Mouse (Mus musculus) forebrain, embryonic 15.5 days (tissue): Measurements from ENCODE around the gene S1pr1. TPM values are rescaled to one million over a fixed set of nuclear protein-coding genes. Genes with fewer than 3 reads are reported as not detected.

Source experiments
- ATAC-seq: fragments of 200-750 bp; cut with Nextera tagmentation; replicated peaks from 2 replicates; pipeline ENCODE4 v1.8.0; 2017; ENCODE audit warnings: mild to moderate bottlenecking, moderate TSS enrichment, moderate library complexity
- H3K27ac ChIP-seq: fragments of 300-500 bp; sonication (generic); replicated peaks from 2 replicates; pipeline ENCODE4 v1.5.1; 2015; ENCODE audit warnings: mild to moderate bottlenecking, inconsistent platforms
- H3K27me3 ChIP-seq: fragments of 300-500 bp; sonication (generic); 2 replicates; pipeline ENCODE4 v1.6.1; 2015; ENCODE audit warnings: inconsistent platforms
- H3K36me3 ChIP-seq: fragments of 300-500 bp; sonication (generic); 2 replicates; pipeline ENCODE4 v1.6.1; 2015; ENCODE audit warnings: mild to moderate bottlenecking, inconsistent platforms
- H3K4me1 ChIP-seq: fragments of 300-500 bp; sonication (generic); 2 replicates; pipeline ENCODE4 v1.6.1; 2015; ENCODE audit warnings: inconsistent platforms
- H3K4me2 ChIP-seq: fragments of 300-500 bp; sonication (generic); replicated peaks from 2 replicates; pipeline ENCODE4 v1.6.1; 2015; ENCODE audit warnings: mild to moderate bottlenecking, inconsistent platforms
- H3K4me3 ChIP-seq: fragments of 300-500 bp; sonication (generic); 2 replicates; pipeline ENCODE4 v1.5.1; 2015; ENCODE audit warnings: mild to moderate bottlenecking, inconsistent platforms
- H3K9ac ChIP-seq: fragments of 300-500 bp; sonication (generic); replicated peaks from 2 replicates; pipeline ENCODE4 v1.6.1; 2015; ENCODE audit warnings: mild to moderate bottlenecking, inconsistent platforms
- H3K9me3 ChIP-seq: fragments of 300-500 bp; sonication (generic); 2 replicates; pipeline ENCODE4 v1.6.1; 2016; ENCODE audit warnings: inconsistent platforms
- WGBS: fragments of 180-500 bp; shearing (Covaris S2); methylation state at CpG from one replicate; pipeline ENCODE4 v1.1.7; 2015; ENCODE audit warnings: mixed read lengths; 5-methylcytosine and 5-hydroxymethylcytosine counted together
- polyA plus RNA-seq: library from polyadenylated mRNA; unstranded; fragments of >200 nt; fragmentation: Nextera tagmentation; extraction: Ambion mirVana; gene quantifications from 2 replicates; pipeline ENCODE4 v1.2.1, GENCODE M21; 2015

S1pr1 gene
- polyA plus RNA-seq, 1 experiment from 2014 or later: 29.3 TPM

DNA sequence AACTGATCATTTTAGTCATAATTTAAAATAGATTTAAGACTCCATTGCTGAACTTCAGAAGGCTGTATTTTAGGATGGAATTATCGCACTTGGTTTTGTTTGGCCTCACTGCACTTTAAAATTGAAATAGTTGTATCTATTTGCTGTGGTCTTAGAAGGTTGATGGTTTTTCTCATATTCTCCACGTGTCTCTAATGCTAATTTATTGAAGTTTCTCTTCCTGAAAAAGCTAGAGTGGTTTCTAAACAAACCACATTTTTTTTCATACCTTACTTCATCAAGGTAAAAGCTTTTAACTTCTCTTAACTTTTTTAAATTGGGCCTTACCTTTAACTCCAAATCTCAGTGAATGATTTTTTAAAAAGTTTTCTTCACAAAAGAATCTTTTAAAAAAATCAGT is 4.8 kb downstream of the S1pr1 start:
- Histone ChIP-seq H3K4me2 (no peak overlapping the region), H3K9ac (no peak overlapping the region), H3K36me3 (no peaks in the 10 kb centered on the region), H3K27me3 (no peaks in the 10 kb centered on the region), H3K4me3 (no peak overlapping the region), H3K27ac (no peak overlapping the region), H3K4me1 (peaks cover 24% of the 10 kb centered on the region), H3K9me3 (no peaks in the 10 kb centered on the region)
- 80% methylated on average over 2 of the region's 2 CpGs for WGBS
- ATAC-seq: no peak

DNA sequence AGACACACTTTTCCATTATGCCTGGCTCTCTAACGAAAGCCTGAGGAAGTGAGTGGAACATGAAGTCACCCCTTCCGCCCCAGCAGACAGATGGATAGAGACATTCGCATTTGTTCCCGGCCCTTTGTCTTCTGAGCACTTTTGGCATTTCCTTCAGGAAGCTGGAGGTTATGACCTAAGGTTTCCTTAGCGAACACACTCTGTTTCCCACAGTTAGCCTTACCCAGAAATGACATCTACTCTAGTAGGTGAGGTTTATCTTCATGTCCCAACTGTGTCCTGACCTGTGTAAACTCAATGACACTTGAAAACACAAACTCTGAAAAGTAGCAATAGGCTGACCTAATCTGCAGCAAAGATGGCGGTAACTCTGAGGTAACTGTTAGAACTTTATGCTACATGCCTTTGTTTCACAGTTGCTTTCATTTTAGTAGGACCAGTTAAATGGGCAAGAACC is 5.7 kb downstream of the S1pr1 start:
- no peaks in the 10 kb centered on the region for H3K9me3 ChIP-seq
- H3K9ac ChIP-seq: no peak overlapping the region
- H3K27me3 ChIP-seq: no peaks in the 10 kb centered on the region
- no peak overlapping the region for H3K4me2 ChIP-seq
- no peak for ATAC-seq
- WGBS: 86% methylated on average over 6 of the region's 6 CpGs
- no peak overlapping the region for H3K4me3 ChIP-seq
- no peaks in the 10 kb centered on the region for H3K36me3 ChIP-seq
- peaks cover 15% of the 10 kb centered on the region for H3K4me1 ChIP-seq
- no peak overlapping the region for H3K27ac ChIP-seq

DNA sequence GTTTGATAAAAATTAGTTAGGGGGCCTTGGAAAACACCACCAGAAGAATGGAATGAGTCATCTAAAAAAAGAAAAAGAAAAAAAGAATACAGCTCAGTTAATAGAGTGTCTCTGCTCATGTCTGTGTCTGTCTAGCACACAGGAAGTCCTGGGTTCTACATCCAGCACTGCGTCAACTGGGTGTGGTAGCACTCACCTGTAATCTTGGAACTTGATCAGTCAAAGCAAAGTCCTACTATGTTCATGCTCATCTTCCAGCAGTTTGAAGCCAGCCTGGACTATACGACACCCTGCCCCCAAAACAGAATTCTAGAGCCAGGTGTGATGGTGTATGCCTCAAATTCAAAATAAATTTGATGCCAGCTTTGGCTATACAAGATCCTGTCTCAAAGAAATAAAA is 8.1 kb downstream of the S1pr1 start:
- H3K4me1 ChIP-seq: no peaks in the 10 kb centered on the region
- no peaks in the 10 kb centered on the region for H3K36me3 ChIP-seq
- no peaks in the 10 kb centered on the region for H3K9me3 ChIP-seq
- no peak overlapping the region for H3K4me2 ChIP-seq
- no peak overlapping the region for H3K9ac ChIP-seq
- no peak for ATAC-seq
- H3K4me3 ChIP-seq: no peak overlapping the region
- no peak overlapping the region for H3K27ac ChIP-seq
- no peaks in the 10 kb centered on the region for H3K27me3 ChIP-seq
- WGBS: 94% methylated on average over 2 of the region's 2 CpGs

DNA sequence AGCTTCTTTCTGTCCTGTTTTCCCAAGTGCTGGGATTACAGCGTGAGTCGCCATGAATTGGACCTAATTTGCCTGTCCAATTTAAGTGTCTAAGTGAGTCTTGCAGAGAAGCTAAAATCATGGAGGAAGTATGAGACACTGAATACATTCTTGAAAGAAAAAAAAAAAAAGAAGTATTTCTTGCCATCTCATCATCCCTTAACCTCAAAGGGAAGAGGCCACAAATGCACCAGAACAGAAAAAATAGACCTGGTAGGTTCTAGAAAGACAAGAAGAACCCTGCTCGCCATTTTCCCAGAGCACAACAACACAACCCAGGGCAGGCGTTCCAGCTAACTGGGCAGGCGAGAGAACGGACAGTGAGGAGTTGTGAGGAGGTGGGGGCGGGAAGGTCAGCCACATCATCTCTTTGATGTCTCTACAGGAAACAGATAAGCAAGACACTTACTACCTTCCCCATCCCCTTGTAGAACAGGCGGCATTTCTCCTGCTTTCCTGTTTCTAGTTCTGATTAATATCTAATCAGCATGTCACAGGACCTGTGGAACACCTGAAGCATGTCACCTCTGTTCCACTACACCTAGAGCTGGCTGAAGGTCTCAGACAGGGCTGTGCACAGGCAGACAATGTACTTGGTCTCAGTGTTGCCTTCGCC is 10.5 kb downstream of the S1pr1 start:
- no peak overlapping the region for H3K4me3 ChIP-seq
- ATAC-seq: no peak
- WGBS: 85% methylated on average over 9 of the region's 9 CpGs
- no peaks in the 10 kb centered on the region for H3K9me3 ChIP-seq
- H3K36me3 ChIP-seq: no peaks in the 10 kb centered on the region
- H3K4me2 ChIP-seq: no peak overlapping the region
- H3K27ac ChIP-seq: no peak overlapping the region
- H3K4me1 ChIP-seq: no peaks in the 10 kb centered on the region
- no peaks in the 10 kb centered on the region for H3K27me3 ChIP-seq
- no peak overlapping the region for H3K9ac ChIP-seq

DNA sequence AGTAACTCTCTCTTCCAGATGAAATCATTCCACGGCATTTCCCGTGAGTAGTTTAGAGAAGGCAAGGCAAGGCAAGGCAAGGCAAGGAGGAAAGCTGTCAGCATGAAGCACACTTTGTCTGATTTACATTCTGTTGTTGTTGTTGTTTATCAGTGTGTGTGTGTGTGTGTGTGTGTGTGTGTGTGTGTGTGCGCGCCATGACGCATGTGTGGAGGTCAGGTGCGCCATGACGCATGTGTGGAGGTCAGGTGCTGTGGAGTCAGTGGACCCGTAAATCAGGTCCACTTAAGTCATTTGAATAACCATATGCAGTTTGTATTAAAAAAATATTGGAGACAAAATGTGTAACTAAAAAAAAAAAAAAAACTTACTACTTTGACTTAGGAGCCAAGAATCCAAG is 11.2 kb downstream of the S1pr1 start:
- ATAC-seq: no peak
- H3K4me3 ChIP-seq: no peak overlapping the region
- 97% methylated on average over 8 of the region's 8 CpGs for WGBS
- no peaks in the 10 kb centered on the region for H3K27me3 ChIP-seq
- no peak overlapping the region for H3K27ac ChIP-seq
- no peaks in the 10 kb centered on the region for H3K9me3 ChIP-seq
- no peaks in the 10 kb centered on the region for H3K4me1 ChIP-seq
- no peaks in the 10 kb centered on the region for H3K36me3 ChIP-seq
- no peak overlapping the region for H3K4me2 ChIP-seq
- no peak overlapping the region for H3K9ac ChIP-seq

DNA sequence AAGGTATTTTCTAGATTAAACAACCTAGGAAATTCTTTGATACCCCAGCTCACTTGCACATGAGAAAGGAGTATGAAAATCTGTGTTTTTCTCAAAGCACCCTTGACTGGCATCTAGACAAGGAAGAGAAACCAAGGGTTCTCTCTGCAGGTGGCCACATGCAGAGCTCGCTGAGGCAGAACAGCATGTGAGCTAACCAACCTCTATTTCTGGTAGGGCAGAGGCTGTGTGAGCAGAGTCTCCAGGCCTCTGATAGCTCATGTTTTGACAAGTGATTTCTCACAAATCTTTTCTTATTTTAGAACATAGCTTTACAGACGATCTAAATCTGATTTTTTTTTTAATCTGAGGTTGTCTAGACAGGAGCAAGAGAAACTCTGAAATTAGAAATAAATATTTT is 12.8 kb downstream of the S1pr1 start:
- H3K27me3 ChIP-seq: no peaks in the 10 kb centered on the region
- no peak for ATAC-seq
- no peak overlapping the region for H3K4me3 ChIP-seq
- H3K4me2 ChIP-seq: no peak overlapping the region
- H3K9me3 ChIP-seq: no peaks in the 10 kb centered on the region
- H3K36me3 ChIP-seq: no peaks in the 10 kb centered on the region
- no peaks in the 10 kb centered on the region for H3K4me1 ChIP-seq
- no peak overlapping the region for H3K27ac ChIP-seq
- no peak overlapping the region for H3K9ac ChIP-seq
- 68% methylated on average over 2 of the region's 2 CpGs for WGBS

DNA sequence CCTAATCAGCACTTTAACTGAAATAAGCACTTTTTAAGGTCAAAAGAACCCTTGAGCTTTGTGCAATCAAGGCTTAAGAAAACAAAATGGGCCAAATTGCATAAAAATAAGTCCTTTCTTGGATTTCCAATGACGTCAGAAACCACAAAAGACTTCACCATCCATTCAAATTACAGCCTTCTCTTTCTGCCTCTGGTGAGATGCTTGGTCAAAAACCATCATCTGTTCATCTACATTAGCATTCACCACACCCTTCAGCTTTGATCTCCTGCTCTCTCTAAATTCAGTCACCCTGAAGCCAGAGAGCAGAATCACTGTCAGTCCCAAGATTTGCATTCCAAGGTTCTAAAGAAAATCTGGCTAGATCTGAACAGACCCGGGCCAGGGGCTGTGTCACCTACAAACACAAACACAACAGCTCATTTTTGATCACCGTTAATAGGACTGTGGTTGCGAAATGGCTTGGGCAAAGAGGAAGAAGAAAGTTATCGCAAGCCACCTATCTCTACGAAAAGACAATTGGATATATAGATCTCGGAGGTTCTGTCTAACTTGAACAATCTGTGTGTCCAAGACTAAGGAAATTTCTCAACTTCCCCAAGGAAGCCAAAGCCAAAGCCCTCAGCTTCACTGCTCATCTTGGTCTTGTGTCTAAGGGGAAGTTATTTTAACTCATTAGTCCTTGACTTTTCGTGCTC is 19.5 kb downstream of the S1pr1 start:
- 57% methylated on average over 8 of the region's 8 CpGs for WGBS
- no peak overlapping the region for H3K4me3 ChIP-seq
- no peaks in the 10 kb centered on the region for H3K9me3 ChIP-seq
- H3K9ac ChIP-seq: no peak overlapping the region
- no peak for ATAC-seq
- no peak overlapping the region for H3K4me2 ChIP-seq
- no peak overlapping the region for H3K27ac ChIP-seq
- H3K36me3 ChIP-seq: no peaks in the 10 kb centered on the region
- H3K4me1 ChIP-seq: no peaks in the 10 kb centered on the region
- H3K27me3 ChIP-seq: no peaks in the 10 kb centered on the region

DNA sequence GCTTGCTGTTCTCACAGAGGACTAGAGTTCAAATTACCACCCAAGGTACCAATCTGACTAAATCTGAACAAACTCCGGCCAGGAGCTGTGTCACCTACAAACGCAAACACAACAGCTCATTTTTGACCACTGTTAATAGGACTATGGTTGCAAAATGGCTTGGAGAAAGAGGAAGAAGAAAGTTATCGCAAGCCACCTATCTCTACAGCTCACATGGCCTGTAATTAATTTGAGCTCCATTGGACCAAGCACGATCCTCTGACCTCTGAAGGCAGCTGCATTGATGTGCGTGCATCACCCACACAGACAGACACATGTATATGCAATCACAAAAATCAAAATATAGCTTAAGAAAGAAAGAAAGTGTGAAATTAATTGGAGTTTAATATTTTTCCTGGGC is 20.7 kb downstream of the S1pr1 start:
- Histone ChIP-seq H3K9me3 (no peaks in the 10 kb centered on the region), H3K4me2 (no peak overlapping the region), H3K4me3 (no peak overlapping the region), H3K36me3 (no peaks in the 10 kb centered on the region), H3K4me1 (no peaks in the 10 kb centered on the region), H3K27ac (no peak overlapping the region), H3K27me3 (no peaks in the 10 kb centered on the region), H3K9ac (no peak overlapping the region)
- WGBS: 84% methylated on average over 5 of the region's 5 CpGs
- ATAC-seq: no peak

DNA sequence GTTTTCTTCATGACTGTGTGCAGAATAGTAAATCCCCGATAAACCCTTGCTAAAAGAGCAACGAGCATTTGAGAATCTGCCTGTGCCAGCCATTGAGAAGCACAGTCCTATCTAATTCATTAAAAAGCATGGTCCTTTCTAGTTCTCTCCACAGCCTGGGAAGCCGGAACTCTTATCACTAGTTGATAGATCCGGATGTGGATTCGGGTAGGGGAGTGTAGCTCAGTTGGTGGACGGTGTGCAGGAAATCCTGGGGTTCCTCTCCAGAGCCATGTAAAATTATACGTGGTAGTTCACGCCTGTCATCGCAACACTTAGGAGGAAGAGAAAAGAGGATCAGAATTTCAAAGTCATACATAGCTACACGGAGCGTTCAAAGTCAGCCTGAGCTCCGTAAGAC is 21.5 kb downstream of the S1pr1 start:
- Histone ChIP-seq H3K27ac (no peak overlapping the region), H3K9ac (no peak overlapping the region), H3K4me1 (no peaks in the 10 kb centered on the region), H3K4me2 (no peak overlapping the region), H3K36me3 (no peaks in the 10 kb centered on the region), H3K4me3 (no peak overlapping the region), H3K27me3 (no peaks in the 10 kb centered on the region), H3K9me3 (no peaks in the 10 kb centered on the region)
- WGBS: 80% methylated on average over 12 of the region's 12 CpGs
- ATAC-seq: no peak

DNA sequence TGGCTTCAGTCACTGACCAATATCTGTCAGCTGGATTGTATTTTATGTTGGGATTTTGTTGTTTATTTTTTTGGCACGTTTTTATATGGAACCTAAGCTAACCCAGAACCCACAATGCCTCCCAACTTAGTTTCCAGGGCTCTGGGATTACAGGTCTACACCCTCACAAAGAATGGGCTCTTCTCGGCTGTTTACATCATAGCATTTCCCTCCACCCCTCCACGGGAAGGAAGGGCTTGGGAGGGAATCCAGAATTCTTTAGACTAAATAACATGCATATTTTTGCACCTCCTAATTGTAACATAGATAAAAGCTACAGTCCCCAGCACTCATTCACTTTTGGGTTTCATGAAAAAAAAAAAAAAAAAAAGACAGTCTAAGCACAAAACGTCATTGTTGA is 22.0 kb downstream of the S1pr1 start:
- no peak overlapping the region for H3K27ac ChIP-seq
- no peaks in the 10 kb centered on the region for H3K36me3 ChIP-seq
- no peak overlapping the region for H3K9ac ChIP-seq
- H3K4me3 ChIP-seq: no peak overlapping the region
- 29% methylated on average over 4 of the region's 4 CpGs for WGBS
- ATAC-seq: no peak
- H3K9me3 ChIP-seq: no peaks in the 10 kb centered on the region
- H3K4me1 ChIP-seq: no peaks in the 10 kb centered on the region
- H3K4me2 ChIP-seq: no peak overlapping the region
- H3K27me3 ChIP-seq: no peaks in the 10 kb centered on the region

DNA sequence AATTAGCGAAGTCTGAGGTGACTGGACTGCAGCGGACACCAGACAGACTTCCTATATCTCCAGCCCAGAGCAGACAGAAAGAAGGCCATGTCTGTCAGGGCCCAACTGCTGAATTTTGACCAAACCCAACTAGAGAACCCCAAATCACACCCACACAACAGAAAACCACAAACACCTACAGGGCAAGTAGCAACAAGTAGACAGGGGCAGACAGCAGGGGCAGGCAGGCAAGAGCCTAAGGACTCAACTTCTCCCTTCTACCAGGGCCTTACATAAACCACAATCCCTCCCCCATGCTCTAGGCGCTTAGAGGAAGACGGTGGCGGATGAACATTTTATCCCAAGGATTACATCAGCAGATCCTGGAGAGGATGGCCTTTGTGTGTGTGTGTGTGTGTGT is 22.5 kb downstream of the S1pr1 start:
- Histone ChIP-seq H3K4me2 (no peak overlapping the region), H3K27ac (no peak overlapping the region), H3K9ac (no peak overlapping the region), H3K4me1 (no peaks in the 10 kb centered on the region), H3K27me3 (no peaks in the 10 kb centered on the region), H3K9me3 (no peaks in the 10 kb centered on the region), H3K4me3 (no peak overlapping the region), H3K36me3 (no peaks in the 10 kb centered on the region)
- 89% methylated on average over 5 of the region's 5 CpGs for WGBS
- ATAC-seq: no peak

DNA sequence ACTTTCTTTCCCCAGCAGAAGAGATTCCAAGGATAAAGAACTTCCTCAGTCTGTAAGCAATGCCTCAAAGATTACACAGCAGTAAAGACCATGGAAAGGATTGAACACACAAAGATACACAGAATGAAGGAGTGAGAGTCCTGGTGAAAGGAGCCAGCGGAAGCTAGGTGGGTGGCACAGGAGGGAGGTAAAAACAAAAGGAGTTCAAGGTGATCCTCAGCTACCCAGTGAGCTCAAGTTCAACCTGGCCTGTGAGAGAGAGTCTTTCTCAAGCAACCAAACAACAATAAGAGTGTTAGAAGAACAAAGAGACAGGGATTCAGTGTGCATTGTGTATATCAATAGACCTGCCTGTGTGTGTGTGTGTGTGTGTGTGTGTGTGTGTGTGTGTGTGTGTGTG is 25.0 kb downstream of the S1pr1 start:
- 44% methylated on average over 1 of the region's 1 CpGs for WGBS
- H3K9ac ChIP-seq: no peak overlapping the region
- ATAC-seq: no peak
- H3K36me3 ChIP-seq: no peaks in the 10 kb centered on the region
- H3K4me1 ChIP-seq: no peaks in the 10 kb centered on the region
- H3K9me3 ChIP-seq: no peaks in the 10 kb centered on the region
- no peak overlapping the region for H3K4me2 ChIP-seq
- H3K27me3 ChIP-seq: no peaks in the 10 kb centered on the region
- H3K4me3 ChIP-seq: no peak overlapping the region
- no peak overlapping the region for H3K27ac ChIP-seq

DNA sequence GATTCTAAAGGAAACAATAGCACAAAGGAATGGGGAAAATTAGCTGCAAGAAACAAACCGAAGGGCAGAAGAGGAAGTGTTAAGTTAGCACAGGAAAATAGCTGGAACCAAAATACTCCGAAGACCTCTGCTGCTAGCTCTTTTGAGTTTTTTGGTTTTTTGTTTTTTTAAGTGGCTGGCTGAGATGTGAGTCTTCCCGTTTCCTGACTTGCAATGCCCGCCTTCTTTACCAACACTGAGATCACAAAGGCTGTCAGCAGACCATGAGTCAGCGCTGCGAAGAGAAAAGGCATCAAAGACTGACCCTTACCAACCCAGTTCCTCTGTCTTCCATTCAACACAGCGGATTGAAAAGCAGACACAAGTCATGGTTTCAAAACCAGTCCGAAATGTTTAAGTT is 25.5 kb downstream of the S1pr1 start:
- Histone ChIP-seq H3K4me3 (no peak overlapping the region), H3K9ac (no peak overlapping the region), H3K27ac (no peak overlapping the region), H3K4me2 (no peak overlapping the region), H3K27me3 (no peaks in the 10 kb centered on the region), H3K4me1 (no peaks in the 10 kb centered on the region), H3K36me3 (no peaks in the 10 kb centered on the region), H3K9me3 (no peaks in the 10 kb centered on the region)
- ATAC-seq: no peak
- 28% methylated on average over 8 of the region's 8 CpGs for WGBS
